Mouse (Mus musculus) layer of hippocampus, postnatal 14 days (tissue): ENCODE measurements around the gene Hacd2. TPM values are rescaled to one million over a fixed set of nuclear protein-coding genes. Genes with fewer than 3 reads are reported as not detected.

ENCODE experiments used
- DNase-seq, 2 experiments: peaks; one replicate each; pipeline ENCODE4 v3.0.0; 2021 to 2022; ENCODE audit warnings: low spot score in 2 of 2, mixed read lengths in 1 of 2
- total RNA-seq, 2 experiments: library from RNA; stranded (reverse); gene quantifications; 2 replicates each; pipeline ENCODE4 v1.2.3; 2021

Gene Hacd2
- total RNA-seq, 2 experiments from 2014 or later: 41.0 to 45.5 TPM

DNA sequence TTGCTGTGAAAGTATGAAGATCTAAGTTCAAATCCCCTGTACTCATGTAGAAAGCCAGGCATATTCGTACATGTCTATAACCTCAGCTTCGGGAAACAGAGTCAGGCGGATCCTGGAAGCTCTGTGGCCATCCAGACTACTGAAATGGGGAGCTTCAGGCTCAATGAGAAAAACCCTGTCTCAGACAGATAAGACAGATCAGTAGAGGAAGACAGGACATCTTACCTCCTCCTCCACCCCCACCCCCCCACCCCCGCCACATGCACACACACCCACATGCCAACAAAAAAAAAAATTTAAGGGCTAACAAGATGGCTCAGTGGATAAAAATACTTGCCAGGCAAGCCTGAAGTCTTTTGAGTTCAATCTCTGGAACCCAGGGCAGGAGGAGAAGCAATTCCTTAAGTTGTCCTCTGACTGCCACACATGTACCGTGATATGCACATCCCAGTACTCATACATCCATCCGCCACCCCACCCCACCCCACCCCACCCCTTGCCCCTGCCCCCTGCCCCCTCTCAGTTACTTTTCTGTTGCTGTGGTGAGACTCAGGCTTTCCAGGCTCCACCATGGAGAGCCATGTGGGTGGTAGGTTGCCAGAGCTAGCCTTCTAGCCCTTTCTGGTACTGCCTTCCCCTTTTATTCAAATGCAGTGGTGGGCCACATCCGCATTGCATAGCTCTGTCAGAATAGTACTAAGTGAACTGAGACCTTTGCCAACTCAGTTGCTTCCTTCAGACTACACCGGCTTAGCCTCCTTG lies 32.4 kb downstream of the Hacd2 start:
- DNase-seq: no peak

DNA sequence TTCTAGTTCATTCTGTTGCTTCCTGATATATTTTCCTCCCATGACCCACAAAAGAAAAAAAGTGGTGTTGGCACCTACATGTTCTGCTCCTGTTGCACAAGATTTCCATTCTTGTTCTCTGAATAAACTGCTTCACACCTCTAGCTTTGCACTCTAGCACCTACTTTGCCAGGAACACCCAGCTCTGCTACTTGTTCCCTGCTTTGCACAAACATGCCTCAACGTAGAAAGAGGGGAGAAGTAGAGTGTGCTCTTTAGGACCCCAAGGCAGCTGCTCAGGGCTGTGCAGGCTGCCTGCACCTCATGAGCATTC lies 32.9 kb downstream of the Hacd2 start:
- no peak for DNase-seq

DNA sequence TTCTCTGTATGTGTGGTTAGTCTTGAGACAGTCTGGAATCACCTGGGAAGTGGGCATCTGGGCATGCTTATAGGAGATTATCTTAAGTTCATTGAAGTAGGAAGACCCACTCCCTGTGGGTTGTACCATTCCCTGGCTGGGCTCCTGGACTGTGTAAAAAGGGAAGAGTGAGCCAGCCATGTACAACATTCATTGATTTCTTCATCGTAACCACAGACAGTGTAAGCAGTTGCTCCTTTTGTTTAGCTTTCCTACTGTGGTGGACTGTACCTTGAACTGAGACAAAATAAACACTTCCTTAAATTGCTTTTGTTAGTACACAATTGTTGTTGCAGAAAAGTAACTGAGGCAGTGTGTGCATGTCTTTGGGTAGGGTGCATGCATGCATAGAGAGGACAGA lies 33.6 kb downstream of the Hacd2 start:
- DNase-seq: no peak

DNA sequence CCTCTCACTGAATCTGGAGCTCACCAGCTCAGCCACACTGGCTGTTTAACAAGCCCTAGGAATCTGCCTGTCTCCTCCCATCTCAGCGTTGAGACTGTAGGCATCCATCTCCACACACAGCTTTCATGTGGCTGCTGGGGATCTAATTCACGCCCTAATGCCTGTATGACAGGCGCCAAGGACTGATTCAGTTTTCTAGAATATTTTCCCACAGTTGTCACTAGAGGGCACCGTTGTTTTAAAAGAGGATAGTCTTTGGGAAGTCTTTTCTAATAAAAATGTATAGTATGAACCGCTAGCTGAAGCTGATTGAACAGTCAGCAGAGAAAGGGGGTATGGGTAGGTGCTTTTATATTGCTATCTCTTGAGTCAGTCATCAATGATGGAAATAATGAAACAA lies 34.1 kb downstream of the Hacd2 start:
- peak in 1 of 2 experiments; percentile 75 for DNase-seq

DNA sequence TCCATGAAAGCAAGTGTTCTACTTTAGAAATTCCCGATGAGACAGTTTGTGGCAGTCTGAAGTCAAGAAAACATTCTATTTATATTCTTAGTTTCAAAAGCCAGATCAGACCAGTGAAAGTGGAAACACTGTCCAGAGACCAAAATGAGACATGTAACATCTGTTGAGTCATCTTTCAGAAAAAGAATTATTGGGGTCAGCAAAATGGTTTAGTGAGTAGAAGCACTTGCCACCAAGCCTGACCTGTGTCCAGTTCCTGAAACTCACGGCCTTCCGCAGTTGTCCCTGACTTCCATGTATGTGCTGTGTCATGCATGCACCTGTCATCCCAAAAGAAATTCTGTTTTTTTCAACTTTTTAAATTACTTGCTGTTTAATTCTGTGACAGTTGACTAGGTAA lies 34.6 kb downstream of the Hacd2 start:
- no peak for DNase-seq

DNA sequence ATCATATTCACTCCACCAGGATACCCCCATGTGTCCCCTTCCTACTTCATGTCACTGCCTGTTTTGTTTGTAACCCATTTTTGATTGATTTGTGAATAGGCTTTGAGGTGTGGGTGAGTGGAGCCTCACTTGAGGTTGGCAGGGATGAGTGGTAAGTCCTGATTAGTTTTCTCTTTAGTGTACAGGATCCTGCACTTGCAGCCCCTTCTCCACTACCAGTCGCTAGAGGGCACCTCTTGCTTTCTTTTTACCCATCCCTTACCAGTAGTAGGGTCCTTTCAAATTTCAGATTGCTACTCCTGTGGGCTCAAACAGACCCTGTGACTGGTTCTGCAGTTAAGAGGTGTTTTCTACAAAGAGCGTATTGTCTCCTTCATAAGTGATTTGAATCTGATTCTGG lies 38.8 kb downstream of the Hacd2 start:
- peak; percentile 26 to 33 for DNase-seq

DNA sequence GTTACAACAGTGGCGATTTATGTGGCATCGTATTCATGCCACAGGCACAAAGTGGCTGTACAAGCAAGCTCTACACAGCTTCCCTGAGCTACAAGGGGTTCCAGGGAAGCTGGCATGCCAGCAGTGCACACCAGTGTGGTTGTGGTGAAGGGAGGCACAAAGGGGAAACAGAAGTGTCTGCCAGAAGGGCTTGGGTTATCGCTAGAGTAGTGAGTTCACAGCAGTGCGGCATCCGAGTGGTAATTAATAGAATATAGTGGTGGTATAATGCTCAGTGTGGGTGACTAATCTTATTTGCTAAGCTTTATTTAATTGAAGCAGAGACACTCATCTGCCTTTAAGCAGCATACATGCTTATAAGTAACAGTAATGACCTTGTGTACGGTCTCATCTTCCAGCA lies 43.5 kb downstream of the Hacd2 start:
- no peak for DNase-seq

DNA sequence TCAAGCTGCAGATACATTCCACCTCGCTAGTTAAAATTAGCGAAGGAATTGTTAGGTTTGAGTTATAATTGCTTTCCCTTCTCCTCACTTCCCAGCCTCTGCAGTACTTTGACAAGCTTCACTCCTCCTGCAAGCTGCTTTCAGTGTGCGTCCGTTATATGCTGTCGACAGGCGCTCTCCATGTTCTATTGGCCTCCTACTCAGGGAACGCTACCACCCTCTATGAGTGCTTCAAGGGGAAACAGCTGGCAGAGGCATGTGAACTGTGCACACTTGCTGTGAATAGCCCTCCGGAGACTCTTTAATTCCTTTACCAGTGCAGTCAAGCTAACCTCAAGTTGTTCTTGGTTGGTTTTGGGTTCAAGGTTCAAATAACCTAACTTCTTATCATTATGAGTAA lies 44.9 kb downstream of the Hacd2 start:
- DNase-seq: no peak

DNA sequence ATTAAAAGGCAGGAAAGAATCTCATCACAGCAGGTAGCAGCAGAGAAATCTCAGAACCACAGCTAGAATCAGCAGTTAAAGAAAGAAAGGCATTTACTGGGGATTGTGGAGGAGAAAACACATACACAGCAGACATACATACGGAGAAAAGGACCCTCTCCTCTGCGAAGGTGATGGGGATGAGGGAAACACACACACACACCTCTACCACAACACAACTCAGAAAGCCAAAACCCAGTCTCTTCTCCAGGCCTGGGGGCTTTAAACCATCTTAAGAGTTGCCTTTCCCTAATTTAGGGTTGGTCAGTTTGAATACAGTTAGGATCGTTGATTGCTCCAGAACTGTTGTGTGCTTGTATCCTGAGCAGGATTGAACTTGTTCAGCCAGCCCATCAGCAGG lies 45.4 kb downstream of the Hacd2 start:
- no peak for DNase-seq

DNA sequence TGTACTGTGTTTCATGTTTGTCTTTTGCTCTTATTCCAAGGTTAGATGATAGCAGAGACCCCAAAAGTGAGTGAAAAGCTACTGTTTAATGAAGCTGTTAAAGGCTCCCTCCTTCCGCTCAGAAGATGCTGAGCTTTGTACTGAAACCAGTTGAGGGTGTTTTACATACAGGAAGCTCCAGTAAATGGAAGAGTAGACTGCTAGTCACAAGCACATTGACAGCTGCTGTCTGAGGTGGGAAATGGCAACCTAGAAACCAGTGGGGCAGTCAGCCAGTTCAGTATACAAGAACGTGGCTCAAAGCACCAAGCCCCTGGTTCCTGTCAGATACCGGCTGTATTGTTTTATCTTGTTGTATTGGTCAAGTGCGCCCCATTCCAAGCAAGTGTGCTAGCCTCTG lies 46.7 kb downstream of the Hacd2 start:
- no peak for DNase-seq

DNA sequence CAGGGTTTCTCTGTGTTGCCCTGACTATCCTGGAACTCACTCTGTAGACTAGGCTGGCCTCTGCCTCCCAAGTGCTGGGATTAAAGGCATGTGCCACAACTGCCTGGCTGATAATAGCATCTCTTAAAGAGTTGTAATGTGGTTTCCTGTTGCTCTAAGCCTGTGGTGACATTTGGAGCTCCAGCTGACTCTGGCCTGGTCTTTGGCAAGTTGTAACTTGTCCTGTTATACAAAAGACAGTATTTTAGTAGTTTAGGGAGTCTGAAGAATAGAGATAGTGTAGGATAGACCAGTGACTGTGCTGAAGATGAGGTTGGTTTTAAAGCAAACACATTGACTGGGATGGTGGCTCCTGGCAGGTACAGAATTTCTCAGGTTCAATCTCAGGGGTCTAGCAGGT lies 52.2 kb downstream of the Hacd2 start:
- no peak for DNase-seq

DNA sequence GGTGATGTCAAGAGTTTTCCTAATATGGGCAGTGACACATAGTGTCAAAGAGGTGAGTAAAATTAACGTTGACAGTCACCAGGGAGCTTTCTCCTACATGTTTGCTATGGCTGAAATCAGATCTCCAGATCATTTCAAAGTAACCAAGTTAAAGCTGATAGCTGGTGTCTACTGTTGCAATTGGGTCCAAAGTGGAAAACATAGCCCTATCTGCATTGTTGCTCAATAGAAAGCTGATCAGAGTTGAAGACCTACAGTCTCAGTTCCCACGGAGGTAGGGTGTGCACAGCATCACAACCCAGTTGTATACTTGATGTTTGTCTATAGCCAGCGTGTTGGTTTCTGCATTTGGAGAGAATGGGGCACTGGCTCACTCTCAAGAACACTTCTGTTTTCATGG lies 53.4 kb downstream of the Hacd2 start:
- no peak for DNase-seq

DNA sequence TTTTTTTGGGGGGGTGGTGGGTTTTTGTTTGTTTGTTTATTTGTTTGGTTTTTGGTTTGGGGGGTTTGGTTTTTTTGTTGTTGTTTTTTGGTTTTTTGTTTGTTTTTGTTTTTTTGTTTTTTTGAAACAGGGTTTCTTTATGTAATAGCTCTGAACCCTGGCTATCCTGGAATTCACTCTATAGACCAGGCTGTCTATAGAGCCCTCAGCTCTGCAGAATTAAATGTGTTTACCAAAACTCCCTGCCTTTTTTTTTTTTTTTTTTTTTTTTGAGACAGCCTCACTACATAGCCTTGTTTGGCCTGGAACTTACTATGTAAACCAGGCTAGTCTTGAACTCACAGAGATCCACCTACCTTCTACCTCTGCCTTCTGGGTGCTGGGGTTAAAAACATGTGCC lies 71.3 kb downstream of the Hacd2 start:
- DNase-seq: no peak

DNA sequence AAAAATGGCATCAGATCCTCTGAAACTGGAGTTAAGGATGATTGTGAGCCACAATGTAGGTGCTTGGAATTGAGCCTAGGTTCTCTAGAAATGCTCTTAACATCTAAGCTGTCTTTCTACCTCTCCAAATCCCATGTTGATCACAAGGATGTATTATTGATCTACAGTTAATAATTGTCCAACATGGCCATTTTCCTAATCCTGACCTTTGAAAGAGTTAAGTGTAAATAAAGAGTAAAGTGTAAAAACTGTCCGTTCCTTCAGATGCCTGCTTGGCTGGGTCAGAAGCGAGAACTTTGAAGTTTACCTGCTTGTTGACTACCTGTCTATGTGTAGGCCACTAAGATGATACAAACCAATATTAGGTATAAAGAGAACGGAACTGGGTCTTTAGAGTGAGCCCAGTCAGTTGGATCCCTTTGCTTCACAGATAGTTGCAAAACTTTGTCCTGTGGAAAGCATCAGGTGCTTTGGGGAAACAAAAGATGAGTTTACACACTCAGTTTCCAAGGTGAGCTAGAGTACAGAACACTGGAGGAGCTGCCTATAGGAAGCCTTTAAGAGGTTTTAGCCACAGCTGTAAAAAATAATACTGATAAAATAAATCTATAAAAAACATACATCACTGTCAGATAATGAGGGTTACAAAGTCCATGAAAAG lies 75.8 kb downstream of the Hacd2 start:
- no peak for DNase-seq

DNA sequence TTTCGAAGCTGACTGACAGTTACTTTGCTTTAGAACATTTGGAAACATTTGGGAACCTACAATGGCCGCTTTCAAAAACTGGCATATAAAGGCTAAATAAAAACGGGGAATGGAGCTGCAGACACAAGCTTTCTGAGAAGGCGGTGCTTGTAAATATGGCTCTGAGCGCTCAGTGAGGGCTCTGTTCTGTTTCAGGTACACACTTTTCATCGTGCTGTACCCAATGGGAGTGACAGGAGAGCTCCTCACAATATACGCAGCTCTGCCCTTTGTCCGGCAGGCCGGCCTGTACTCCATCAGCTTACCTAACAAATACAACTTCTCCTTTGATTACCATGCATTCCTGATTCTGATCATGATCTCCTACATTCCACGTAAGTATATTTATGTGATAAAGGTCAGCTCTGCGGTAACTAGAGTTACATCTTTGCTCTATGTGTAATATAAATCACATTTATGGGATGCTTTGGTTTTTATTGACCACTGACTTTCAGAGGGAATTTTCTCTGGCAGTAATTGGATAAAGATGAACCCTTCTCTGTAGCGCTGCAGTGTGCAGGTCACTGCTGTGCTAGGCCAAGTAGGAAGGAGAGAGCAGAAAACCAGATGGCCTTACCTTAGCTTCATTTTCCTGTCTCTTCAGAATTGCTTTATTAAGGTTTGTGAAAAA lies 79.7 kb downstream of the Hacd2 start:
- no peak for DNase-seq

DNA sequence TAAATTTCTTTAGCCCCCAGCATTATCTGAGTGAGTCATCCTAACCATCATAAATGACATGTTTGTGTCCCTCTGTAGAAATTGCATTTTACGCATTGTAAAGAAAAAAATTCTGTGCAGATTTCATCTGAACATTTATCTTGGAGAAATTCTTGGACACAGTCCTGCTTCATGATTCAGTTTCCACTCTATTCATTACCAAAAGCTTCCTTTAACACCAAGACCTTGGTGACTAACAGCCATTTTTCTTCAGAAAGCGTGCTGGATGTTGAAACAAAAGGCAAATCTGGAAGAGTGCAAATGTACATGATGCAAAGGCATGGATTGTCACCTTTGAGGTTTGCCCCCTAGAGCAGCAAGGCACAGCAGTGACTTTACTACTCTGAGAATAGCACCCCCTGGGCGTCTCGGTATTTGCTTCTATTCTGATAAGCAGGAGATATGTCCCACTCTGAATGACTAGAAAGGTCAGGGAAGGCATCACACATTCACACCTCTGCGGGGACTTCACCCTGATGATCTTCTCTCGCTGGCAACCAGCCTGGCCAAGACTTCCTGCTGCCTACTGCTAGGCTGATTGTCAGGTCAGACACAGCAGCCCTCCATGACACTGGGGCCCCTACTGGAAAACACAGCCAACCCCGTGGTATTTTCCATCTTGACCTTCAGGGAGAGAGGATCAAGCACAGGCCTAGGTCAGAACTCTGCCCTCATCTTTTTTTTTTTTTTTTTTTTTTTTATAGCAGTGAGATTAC lies 80.8 kb downstream of the Hacd2 start:
- DNase-seq: no peak

DNA sequence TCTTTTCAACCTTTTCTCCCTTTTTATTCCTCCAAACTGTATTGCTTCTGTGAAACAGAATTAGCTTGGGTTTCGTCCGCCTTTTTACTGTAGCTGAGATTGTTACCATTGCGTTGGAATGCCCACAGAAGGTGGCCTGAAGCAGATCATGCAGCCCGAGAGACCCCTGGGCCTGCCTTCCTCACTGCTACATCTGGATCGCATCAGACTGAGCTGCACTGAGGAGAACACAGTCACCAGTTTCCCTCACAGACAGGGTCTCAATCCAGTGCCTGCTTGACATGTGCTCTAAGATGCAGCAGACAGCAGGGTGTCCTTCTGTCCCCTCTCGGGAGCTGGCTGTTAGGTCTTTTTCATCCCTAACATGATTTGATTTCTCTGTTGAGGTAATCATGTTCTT lies 85.8 kb downstream of the Hacd2 start:
- no peak for DNase-seq

DNA sequence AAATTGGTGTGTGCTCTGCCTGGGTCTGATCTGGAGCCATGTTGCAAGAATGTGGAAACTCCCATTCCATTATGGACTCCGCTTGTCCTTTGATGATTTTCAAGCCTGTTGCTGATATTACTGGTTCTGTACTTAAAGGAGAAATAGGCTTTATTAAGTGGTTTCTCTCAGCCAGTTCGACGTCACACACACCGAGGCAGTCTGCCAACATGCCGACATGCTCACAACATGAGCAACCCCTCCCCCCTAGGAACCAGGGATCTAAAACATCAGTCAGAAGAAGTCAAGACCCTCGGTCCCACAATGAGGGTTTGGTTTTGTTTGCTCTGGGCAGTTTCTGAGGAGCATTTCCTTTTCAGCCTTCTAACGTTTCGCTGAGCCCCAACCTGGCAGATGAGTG lies 86.9 kb downstream of the Hacd2 start:
- no peak for DNase-seq

DNA sequence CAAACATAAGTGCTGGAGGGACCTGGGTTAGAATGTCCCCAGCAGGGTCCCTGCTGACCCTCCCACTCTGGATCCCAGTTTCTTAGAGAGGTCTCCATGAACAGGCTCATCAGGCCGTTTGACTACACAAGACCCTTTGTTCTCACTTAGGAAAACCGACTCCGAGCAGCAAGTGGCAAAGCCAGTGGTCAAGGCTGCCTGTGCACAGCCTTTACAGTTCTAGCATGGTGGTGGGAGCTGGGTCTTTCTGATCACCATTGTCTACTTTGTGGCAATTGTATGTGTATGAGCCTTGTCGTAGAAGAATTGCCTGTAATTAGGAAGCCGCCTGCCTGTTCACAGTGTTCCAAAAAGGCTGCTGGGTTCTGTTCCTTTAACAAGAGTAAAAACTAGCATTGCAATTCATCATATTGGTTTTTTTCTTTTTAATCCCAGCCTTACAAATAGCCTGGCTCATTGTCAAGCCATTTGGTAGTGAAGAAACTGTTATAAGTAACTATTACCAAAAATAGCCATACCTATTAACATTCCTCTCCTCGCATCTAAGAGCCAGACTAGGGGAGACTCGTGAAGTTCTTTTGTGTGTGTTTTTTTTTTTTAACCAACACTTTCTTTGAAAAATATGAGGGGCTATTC lies 87.5 kb downstream of the Hacd2 start:
- no peak for DNase-seq

DNA sequence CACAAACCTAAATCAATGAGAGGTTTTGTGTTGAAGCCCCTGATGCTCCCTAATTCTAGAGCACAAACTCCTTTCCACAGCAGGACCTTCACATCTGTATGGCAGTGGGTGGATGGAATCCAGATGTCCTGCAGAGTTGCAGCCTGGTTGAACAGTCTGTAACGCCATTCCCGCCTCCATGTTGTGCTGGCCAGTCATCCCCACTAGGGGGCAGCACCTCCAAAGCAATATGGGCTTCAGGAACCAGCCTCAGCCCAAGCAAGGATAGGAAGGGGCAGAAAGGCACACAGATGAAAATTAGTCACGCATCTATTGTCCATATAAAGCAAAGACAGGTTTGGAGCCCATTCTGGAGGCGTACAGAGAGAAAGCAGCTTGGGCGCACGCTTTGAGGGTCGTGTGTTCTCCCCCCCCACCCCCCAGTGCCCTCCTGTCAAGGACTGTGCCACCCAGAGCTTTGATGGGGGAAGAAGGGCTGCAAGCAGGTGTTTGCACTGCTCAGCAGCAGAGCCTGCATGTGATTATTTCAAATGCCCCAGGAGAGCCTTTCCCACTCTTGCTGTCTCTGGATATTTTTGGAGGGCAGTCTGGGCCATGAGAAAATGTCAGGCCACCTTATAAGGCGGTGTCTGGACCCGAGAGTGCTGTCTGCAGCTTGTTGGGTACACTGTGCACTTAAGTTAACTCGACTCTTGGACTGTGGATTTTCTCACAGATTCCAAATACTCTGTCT lies 88.3 kb downstream of the Hacd2 start:
- DNase-seq: peak; percentile 84 to 90

DNA sequence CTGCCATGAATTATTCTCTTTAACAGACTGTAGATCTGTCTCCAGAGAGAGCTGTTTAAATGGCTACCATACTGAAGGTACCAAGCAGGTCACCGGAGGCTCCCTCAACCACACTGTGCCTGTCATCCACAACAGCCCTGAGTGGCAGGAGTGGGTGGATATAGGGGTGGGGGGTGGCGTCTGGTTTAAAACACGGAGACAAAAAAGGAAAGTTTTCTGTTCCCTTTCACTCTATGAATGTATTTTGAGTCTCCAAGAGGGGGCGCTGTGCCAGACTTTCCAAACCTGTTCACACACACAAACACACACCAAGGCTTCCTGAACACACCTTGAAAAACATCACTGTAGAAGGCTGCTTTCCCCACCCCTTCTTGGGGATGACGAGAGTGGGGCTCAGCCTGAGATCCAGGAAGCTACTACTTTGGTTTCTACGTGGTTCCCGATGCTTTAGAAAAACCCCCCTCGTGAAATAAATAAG lies 89.0 kb downstream of the Hacd2 start:
- DNase-seq: no peak
